Mouse (Mus musculus) thymus, adult 2 months (tissue): Measurements from ENCODE around the gene Sema7a. TPM values are rescaled to one million over a fixed set of nuclear protein-coding genes. Genes with fewer than 3 reads are reported as not detected.
A peak's percentile ranks its signal among the peaks of the same experiment; 100 is the strongest.

ENCODE experiments used
- DNase-seq: peaks from one replicate; pipeline ENCODE4 v3.0.0; 2021
- H3K27ac ChIP-seq: fragments of 200-500 bp; 2 replicates; pipeline ENCODE4 v1.5.1; 2012; ENCODE audit warnings: low read length, control low read depth; ENCODE audit not compliant: control insufficient read depth, insufficient read depth
- H3K27me3 ChIP-seq: fragments of 200-500 bp; 2 replicates; pipeline ENCODE4 v1.6.1; 2012; ENCODE audit warnings: mild to moderate bottlenecking, low read length, moderate library complexity, mixed read lengths; ENCODE audit not compliant: control insufficient read depth, insufficient read depth
- H3K36me3 ChIP-seq: fragments of 200-500 bp; 2 replicates; pipeline ENCODE4 v1.6.1; 2012; ENCODE audit warnings: mild to moderate bottlenecking, low read length, moderate library complexity; ENCODE audit not compliant: control insufficient read depth, insufficient read depth
- H3K4me1 ChIP-seq: fragments of 200-500 bp; replicated peaks from 2 replicates; pipeline ENCODE4 v1.6.1; 2012; ENCODE audit warnings: low read length; ENCODE audit not compliant: control insufficient read depth, insufficient read depth
- H3K4me3 ChIP-seq: fragments of 200-500 bp; 2 replicates; pipeline ENCODE4 v1.5.1; 2012; ENCODE audit warnings: mild to moderate bottlenecking, low read length, control low read depth, moderate library complexity; ENCODE audit not compliant: control insufficient read depth, insufficient read depth
- CTCF ChIP-seq: fragments of 200-500 bp; IDR thresholded peaks from 2 replicates; pipeline ENCODE4 v1.5.1; 2012; ENCODE audit warnings: mild to moderate bottlenecking, control low read depth, low read length, moderate library complexity, borderline replicate concordance; ENCODE audit not compliant: control insufficient read depth, poor library complexity, insufficient read depth; ENCODE audit errors: extremely low read depth
- POLR2A ChIP-seq: fragments of 200-500 bp; IDR thresholded peaks from 2 replicates; pipeline ENCODE4 v1.6.1; 2012; ENCODE audit warnings: mild to moderate bottlenecking, low read length, control low read depth, moderate library complexity; ENCODE audit not compliant: control insufficient read depth, poor library complexity, insufficient read depth; ENCODE audit errors: extremely low read depth
- WGBS: fragments of 180-500 bp; shearing (Covaris S2); methylation state at CpG from one replicate; pipeline ENCODE4 v1.1.7; 2018; 5-methylcytosine and 5-hydroxymethylcytosine counted together
- polyA plus RNA-seq: library from polyadenylated mRNA; depleted of rRNA; stranded (reverse); fragments of >200 nt; gene quantifications from 2 replicates; pipeline ENCODE4 v1.2.3, GENCODE M21; 2012; rRNA removed

Sema7a gene
- 81.6 and 85.6 TPM in 2 replicates for polyA plus RNA-seq

GRCm38 (mm10) chr9:57939431-57940348, at the start of gene Sema7a:
Gene Sema7a (plus strand): TSS chr9:57940112.
- peak; percentile 87 for DNase-seq
- TF ChIP-seq POLR2A, result peak; percentile 99
- no peak; the same call in 1 of the 2 replicates for TF ChIP-seq CTCF
- H3K4me1 ChIP-seq, result peaks cover 50% of the 10 kb centered on the region

GRCm38 (mm10) chr9:57900478-57900877, 39.4 kb upstream of the Sema7a start:
- no peak overlapping the region for H3K27ac ChIP-seq
- no peaks in the 10 kb centered on the region for H3K36me3 ChIP-seq
- DNase-seq, result no peak
- H3K4me3 ChIP-seq, result no peak overlapping the region
- 48% methylated on average over 10 of the region's 10 CpGs for WGBS
- no peaks in the 10 kb centered on the region for H3K4me1 ChIP-seq
- H3K27me3 ChIP-seq, result no peaks in the 10 kb centered on the region
- no peak for TF ChIP-seq CTCF
- TF ChIP-seq POLR2A, result no peak

More at GRCm38 (mm10) chr9:57939431-57940348, at the start of gene Sema7a:
- Histone ChIP-seq H3K4me3 (peak within 1 kb of the TSS; percentile 95), H3K27me3 (no peaks in the 10 kb centered on the region), H3K36me3 (no peaks in the 10 kb centered on the region), H3K27ac (no peak within 1 kb of the TSS)
- 11% methylated on average over 59 of the region's 60 CpGs for WGBS

DNA sequence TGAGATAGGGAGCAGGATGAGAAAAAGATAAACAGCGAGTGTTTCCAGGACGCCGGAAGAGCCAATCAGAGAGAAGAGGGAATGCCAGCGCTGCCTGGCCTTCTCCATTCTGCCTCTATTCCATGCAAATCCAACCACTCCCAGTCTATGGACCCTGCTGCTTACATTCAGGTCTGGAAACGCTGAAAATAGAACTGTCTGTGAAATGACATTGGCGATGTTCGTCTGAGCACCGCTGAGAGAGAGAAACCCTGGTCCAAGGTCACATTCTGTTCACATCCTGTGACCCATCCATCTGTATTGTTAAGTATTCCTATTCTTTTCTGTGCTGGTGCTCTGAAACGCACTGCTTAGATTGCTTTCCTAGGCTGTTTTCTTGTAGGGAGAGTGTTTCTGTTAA, 38.7 kb upstream of the Sema7a start:
- no peaks in the 10 kb centered on the region for H3K4me1 ChIP-seq
- TF ChIP-seq POLR2A, result no peak
- TF ChIP-seq CTCF, result no peak
- H3K27ac ChIP-seq, result no peak overlapping the region
- WGBS, result 93% methylated on average over 9 of the region's 9 CpGs
- H3K36me3 ChIP-seq, result no peaks in the 10 kb centered on the region
- H3K4me3 ChIP-seq, result no peak overlapping the region
- H3K27me3 ChIP-seq, result no peaks in the 10 kb centered on the region
- DNase-seq, result no peak

GRCm38 (mm10) chr9:57901601-57902000, 38.3 kb upstream of the Sema7a start:
- no peaks in the 10 kb centered on the region for H3K36me3 ChIP-seq
- no peak for TF ChIP-seq CTCF
- TF ChIP-seq POLR2A, result no peak
- DNase-seq, result no peak
- no peak overlapping the region for H3K27ac ChIP-seq
- no peaks in the 10 kb centered on the region for H3K4me1 ChIP-seq
- no peaks in the 10 kb centered on the region for H3K27me3 ChIP-seq
- no peak overlapping the region for H3K4me3 ChIP-seq
- WGBS, result 96% methylated on average over 3 of the region's 3 CpGs

DNA sequence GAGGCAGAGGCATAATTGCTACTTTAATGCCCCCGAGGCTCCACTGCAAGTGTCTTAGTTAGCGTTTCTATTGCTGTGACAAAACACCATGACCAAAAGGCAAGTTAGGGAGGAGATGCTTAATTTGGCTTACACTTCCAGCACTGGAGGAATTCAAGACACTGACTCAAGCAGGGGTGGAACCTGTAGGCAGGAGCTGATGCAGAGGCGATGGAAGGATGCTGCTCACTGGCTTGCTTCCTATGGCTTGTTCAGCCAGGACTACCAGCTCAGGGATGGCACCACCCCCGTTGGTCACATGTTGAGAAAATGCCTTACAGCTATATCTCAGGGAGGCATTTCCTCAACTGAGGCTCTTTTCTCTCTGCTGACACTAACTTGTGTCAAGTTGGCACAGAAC, 37.8 kb upstream of the Sema7a start:
- Histone ChIP-seq H3K4me1 (no peaks in the 10 kb centered on the region), H3K36me3 (no peaks in the 10 kb centered on the region), H3K27ac (no peak overlapping the region), H3K27me3 (no peaks in the 10 kb centered on the region), H3K4me3 (no peak overlapping the region)
- no peak for TF ChIP-seq CTCF
- no peak for TF ChIP-seq POLR2A
- no peak for DNase-seq
- WGBS, result 95% methylated on average over 4 of the region's 4 CpGs

DNA sequence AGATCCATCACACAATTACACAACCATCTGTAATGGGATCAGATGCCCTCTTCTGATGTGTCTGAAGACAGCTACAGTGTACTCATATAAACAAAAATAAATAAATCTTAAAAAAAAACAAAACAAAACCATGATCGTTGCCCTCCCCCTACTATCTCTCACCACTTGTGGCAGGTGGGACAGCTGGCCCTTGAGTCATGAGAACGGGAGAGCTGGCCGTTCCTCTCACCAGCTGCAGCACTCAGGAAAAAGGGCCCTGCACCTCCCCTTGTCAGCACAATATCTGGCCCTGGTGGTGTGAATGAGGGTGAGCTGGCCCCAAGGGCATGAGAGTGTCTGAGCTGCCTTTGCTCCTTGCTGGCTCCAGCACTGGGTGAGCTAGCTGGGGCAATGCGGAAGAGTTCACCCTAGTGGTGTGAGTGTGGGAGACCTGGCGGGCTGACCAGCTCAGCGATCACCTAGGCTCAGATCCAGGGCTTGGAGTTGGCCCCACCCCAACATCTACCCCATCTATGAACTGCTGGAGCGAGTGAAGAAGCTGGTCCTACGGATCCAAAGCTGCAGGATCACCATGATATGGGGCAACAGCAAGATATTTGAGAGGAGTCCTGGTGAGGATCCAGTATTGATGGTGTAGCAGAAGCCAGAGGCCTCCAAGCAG, 36.2 kb upstream of the Sema7a start:
- 90% methylated on average over 8 of the region's 8 CpGs for WGBS
- no peak for DNase-seq
- Histone ChIP-seq H3K4me1 (no peaks in the 10 kb centered on the region), H3K27me3 (no peaks in the 10 kb centered on the region), H3K36me3 (no peaks in the 10 kb centered on the region), H3K4me3 (no peak overlapping the region), H3K27ac (no peak overlapping the region)
- no peak for TF ChIP-seq CTCF
- TF ChIP-seq POLR2A, result no peak
